Mouse (Mus musculus): ENCODE measurements around the gene Slc35e1. TPM values are rescaled to one million over a fixed set of nuclear protein-coding genes. Genes with fewer than 3 reads are reported as not detected.

Slc35e1 gene
- polyA plus RNA-seq, 1 experiment from 2014 or later: 15.1 TPM

GRCm38 (mm10) chr8:72443338-72443993 lies 48.9 kb downstream of the Slc35e1 start, which contains the start of the genes Calr3 and 1700030K09Rik:
Calr3 (minus strand) TSS chr8:72443870.
1700030K09Rik (plus strand) TSS chr8:72443880.
- peak within 1 kb of the TSS; percentile 48 for H3K4me3 ChIP-seq (replicated peaks)
- 5% methylated on average over 34 of the region's 34 CpGs for WGBS
- no peaks in the 10 kb centered on the region for H3K9me3 ChIP-seq (replicated peaks)
- H3K4me2 ChIP-seq: peak within 1 kb of the TSS; percentile 68
- H3K9ac ChIP-seq (replicated peaks): peak within 1 kb of the TSS; percentile 46
- H3K27me3 ChIP-seq (replicated peaks): no peaks in the 10 kb centered on the region
- ATAC-seq (ENCODE audit: low FRiP score): peak; percentile 99
- 0 out of 2 replicates have a peak, but pooled peaks cover 3% of the 10 kb centered on the region for H3K36me3 ChIP-seq
- peak within 1 kb of the TSS; percentile 73 for H3K27ac ChIP-seq (replicated peaks)
- H3K4me1 ChIP-seq: peaks cover 34% of the 10 kb centered on the region

- H3K4me3 ChIP-seq (replicated peaks): no peak overlapping the region
- H3K27ac ChIP-seq (replicated peaks): no peak overlapping the region
- no peak overlapping the region for H3K9ac ChIP-seq (replicated peaks)
- WGBS: 74% methylated on average over 8 of the region's 8 CpGs
- no peaks in the 10 kb centered on the region for H3K27me3 ChIP-seq (replicated peaks)
- ATAC-seq (ENCODE audit: low FRiP score): no peak
- H3K4me1 ChIP-seq: peaks cover 4% of the 10 kb centered on the region
- H3K4me2 ChIP-seq: no peak overlapping the region
- H3K36me3 ChIP-seq: no peaks in the 10 kb centered on the region
- no peaks in the 10 kb centered on the region for H3K9me3 ChIP-seq (replicated peaks)
Observed at GRCm38 (mm10) chr8:72438248-72439015, 54.0 kb downstream of the Slc35e1 start.

GRCm38 (mm10) chr8:72434952-72435351 lies 57.5 kb downstream of the Slc35e1 start:
- no peak overlapping the region for H3K4me2 ChIP-seq
- no peak for ATAC-seq (ENCODE audit: low FRiP score)

More at GRCm38 (mm10) chr8:72434952-72435351, 57.5 kb downstream of the Slc35e1 start:
- no peak overlapping the region for H3K9ac ChIP-seq (replicated peaks)
- H3K36me3 ChIP-seq: no peaks in the 10 kb centered on the region
- H3K4me3 ChIP-seq (replicated peaks): no peak overlapping the region
- H3K27me3 ChIP-seq (replicated peaks): no peaks in the 10 kb centered on the region
- no peaks in the 10 kb centered on the region for H3K9me3 ChIP-seq (replicated peaks)
- no peak overlapping the region for H3K27ac ChIP-seq (replicated peaks)
- WGBS: 25% methylated on average over 2 of the region's 2 CpGs
- no peaks in the 10 kb centered on the region for H3K4me1 ChIP-seq

Small RNAs within 50 kb of the gene (microRNA-seq; reads per million reads assigned to microRNA genes)
- gene Gm28019 (not detected), gene Mir7068 (1.2 reads per million)

Other genes with a start within 250 kb of the Slc35e1 start
- 10.9 and 13.0 TPM in 2 replicates for gene Gm10282, start 187.4 kb downstream of the Slc35e1 start, polyA plus RNA-seq (2015; fragmentation: Nextera tagmentation; extraction: Ambion mirVana)
- gene Klf2, start 173.6 kb downstream of the Slc35e1 start, polyA plus RNA-seq (2015; fragmentation: Nextera tagmentation; extraction: Ambion mirVana): 6.7 and 7.9 TPM in 2 replicates
- 51.5 and 54.3 TPM in 2 replicates for gene Eps15l1, start 71.2 kb downstream of the Slc35e1 start, polyA plus RNA-seq (2015; fragmentation: Nextera tagmentation; extraction: Ambion mirVana)
- gene Calr3, start 48.7 kb downstream of the Slc35e1 start, polyA plus RNA-seq (2015; fragmentation: Nextera tagmentation; extraction: Ambion mirVana): 0.99 and 1.3 TPM in 2 replicates
- gene 1700030K09Rik, start 48.7 kb downstream of the Slc35e1 start, polyA plus RNA-seq (2015; fragmentation: Nextera tagmentation; extraction: Ambion mirVana): 16.3 and 17.0 TPM in 2 replicates
- 41.2 and 52.0 TPM in 2 replicates for gene Cherp, start 17.4 kb downstream of the Slc35e1 start, polyA plus RNA-seq (2015; fragmentation: Nextera tagmentation; extraction: Ambion mirVana)
- gene Med26, start 55.7 kb upstream of the Slc35e1 start, polyA plus RNA-seq (2015; fragmentation: Nextera tagmentation; extraction: Ambion mirVana): 14.5 and 15.7 TPM in 2 replicates
- 121 and 124 TPM in 2 replicates for gene Smim7, start 78.5 kb upstream of the Slc35e1 start, polyA plus RNA-seq (2015; fragmentation: Nextera tagmentation; extraction: Ambion mirVana)
- 36.2 and 38.1 TPM in 2 replicates for gene Tmem38a, start 79.4 kb upstream of the Slc35e1 start, polyA plus RNA-seq (2015; fragmentation: Nextera tagmentation; extraction: Ambion mirVana)
- 2.9 and 3.2 TPM in 2 replicates for gene Nwd1, start 154.1 kb upstream of the Slc35e1 start, polyA plus RNA-seq (2015; fragmentation: Nextera tagmentation; extraction: Ambion mirVana)
- 152 and 163 TPM in 2 replicates for gene Sin3b, start 230.7 kb upstream of the Slc35e1 start, polyA plus RNA-seq (2015; fragmentation: Nextera tagmentation; extraction: Ambion mirVana)

All from neural tube, embryonic 15.5 days (tissue).